Mouse (Mus musculus) adrenal gland, postnatal 10 days (tissue): ENCODE measurements around the gene Tecta. TPM values are rescaled to one million over a fixed set of nuclear protein-coding genes. Genes with fewer than 3 reads are reported as not detected.

Experiments
- DNase-seq: peaks from one replicate; pipeline ENCODE4 v3.0.0; 2021; ENCODE audit warnings: mixed read lengths
- microRNA-seq: library from miRNA; unstranded; fragments of <30 nt; microRNA quantifications from one replicate; pipeline ENCODE4 v1.2.0, GENCODE M21; 2021
- total RNA-seq, 2 experiments: library from RNA; stranded (reverse); gene quantifications; 2 replicates each; pipeline ENCODE4 v1.2.3; 2021

The Tecta gene
- total RNA-seq, 2 experiments from 2014 or later = 0.12 to 0.18 TPM

- no peak for DNase-seq
Observed at GRCm38 (mm10) chr9:42318455-42318987, 81.2 kb downstream of the Tecta start.

GRCm38 (mm10) chr9:42317337-42317736 is 82.4 kb downstream of the Tecta start:
- peak; percentile 71 for DNase-seq

GRCm38 (mm10) chr9:42315816-42316215 is 83.9 kb downstream of the Tecta start:
- peak; percentile 34 for DNase-seq

- no peak for DNase-seq
Observed at GRCm38 (mm10) chr9:42314959-42315358, 84.8 kb downstream of the Tecta start.

GRCm38 (mm10) chr9:42314388-42314787 is 85.3 kb downstream of the Tecta start:
- DNase-seq = no peak

- no peak for DNase-seq
Observed at GRCm38 (mm10) chr9:42313872-42314271, 85.9 kb downstream of the Tecta start.

GRCm38 (mm10) chr9:42311311-42311710 is 88.4 kb downstream of the Tecta start:
- DNase-seq = no peak

- DNase-seq = peak; percentile 47
Observed at GRCm38 (mm10) chr9:42303894-42304293, 95.8 kb downstream of the Tecta start.

GRCm38 (mm10) chr9:42301082-42301633 is 98.6 kb downstream of the Tecta start:
- DNase-seq = no peak

- no peak for DNase-seq
Observed at GRCm38 (mm10) chr9:42296297-42296922, 103.3 kb downstream of the Tecta start.

- no peak for DNase-seq
Observed at GRCm38 (mm10) chr9:42294131-42294530, 105.6 kb downstream of the Tecta start.

- DNase-seq = no peak
Observed at GRCm38 (mm10) chr9:42293596-42293995, 106.1 kb downstream of the Tecta start.

GRCm38 (mm10) chr9:42293051-42293450 is 106.7 kb downstream of the Tecta start:
- no peak for DNase-seq

- no peak for DNase-seq
Observed at GRCm38 (mm10) chr9:42279676-42280075, 120.1 kb downstream of the Tecta start.

Small RNA genes lying within 50 kb of the gene (microRNA-seq; reads per million reads assigned to microRNA genes)
- gene Gm44311 = not detected

Other genes with a start within 250 kb of the Tecta start
- 10 to 100 TPM; 33.9 to 44.8 TPM for gene Sc5d, start 135.7 kb downstream of the Tecta start, total RNA-seq
- gene Tbcel, start 107.9 kb upstream of the Tecta start, total RNA-seq = 10 to 100 TPM; 42.3 to 47.1 TPM